Mouse (Mus musculus) embryonic facial prominence, embryonic 12.5 days (tissue): ENCODE results near the gene Hs3st2. TPM values are rescaled to one million over a fixed set of nuclear protein-coding genes. Genes with fewer than 3 reads are reported as not detected.

Source experiments
- ATAC-seq: fragments of 200-750 bp; cut with Nextera tagmentation; 2 replicates; pipeline ENCODE4 v1.8.0; 2017; ENCODE audit not compliant: insufficient number of reproducible peaks, insufficient read depth, low FRiP score, low TSS enrichment
- H3K27ac ChIP-seq: fragments of 300-500 bp; sonication (generic); 2 replicates; pipeline ENCODE4 v1.5.1; 2016; ENCODE audit warnings: mild to moderate bottlenecking
- H3K27me3 ChIP-seq: fragments of 300-500 bp; sonication (generic); 2 replicates; pipeline ENCODE4 v1.6.1; 2016; ENCODE audit warnings: mild to moderate bottlenecking, moderate library complexity
- H3K36me3 ChIP-seq: fragments of 300-500 bp; sonication (generic); 2 replicates; pipeline ENCODE4 v1.6.1; 2016; ENCODE audit warnings: mild to moderate bottlenecking
- H3K4me1 ChIP-seq: fragments of 300-500 bp; sonication (generic); 2 replicates; pipeline ENCODE4 v1.6.1; 2016
- H3K4me2 ChIP-seq: fragments of 300-500 bp; sonication (generic); replicated peaks from 2 replicates; pipeline ENCODE4 v1.6.1; 2016; ENCODE audit warnings: mild to moderate bottlenecking, moderate library complexity
- H3K4me3 ChIP-seq: fragments of 300-500 bp; sonication (generic); 2 replicates; pipeline ENCODE4 v1.5.1; 2016; ENCODE audit warnings: mild to moderate bottlenecking
- H3K9ac ChIP-seq: fragments of 300-500 bp; sonication (generic); 2 replicates; pipeline ENCODE4 v1.6.1; 2016; ENCODE audit warnings: mild to moderate bottlenecking, moderate library complexity
- H3K9me3 ChIP-seq: fragments of 300-500 bp; sonication (generic); 2 replicates; pipeline ENCODE4 v1.6.1; 2016; ENCODE audit warnings: mild to moderate bottlenecking, moderate library complexity
- WGBS: fragments of 180-500 bp; shearing (Covaris S2); methylation state at CpG from one replicate; pipeline ENCODE4 v1.1.7; 2016; 5-methylcytosine and 5-hydroxymethylcytosine counted together
- polyA plus RNA-seq: library from polyadenylated mRNA; unstranded; fragments of >200 nt; fragmentation: Nextera tagmentation; extraction: Ambion mirVana; gene quantifications from 2 replicates; pipeline ENCODE4 v1.2.1, GENCODE M21; 2016

Hs3st2 gene
- polyA plus RNA-seq, 1 experiment from 2014 or later, result 2.1 TPM

- Histone ChIP-seq H3K36me3 (no peaks in the 10 kb centered on the region), H3K4me1 (no peaks in the 10 kb centered on the region), H3K4me3 (no peak overlapping the region), H3K27me3 (no peaks in the 10 kb centered on the region), H3K4me2 (no peak overlapping the region), H3K27ac (no peak overlapping the region), H3K9ac (no peak overlapping the region), H3K9me3 (no peaks in the 10 kb centered on the region)
- ATAC-seq, result no peak
- WGBS, result 87% methylated on average over 5 of the region's 5 CpGs
These were observed 72.8 kb downstream of the Hs3st2 start for GRCm38 (mm10) chr7:121464441-121464840.

- H3K27me3 ChIP-seq, result no peaks in the 10 kb centered on the region
- no peaks in the 10 kb centered on the region for H3K36me3 ChIP-seq
- no peaks in the 10 kb centered on the region for H3K9me3 ChIP-seq
- H3K4me3 ChIP-seq, result no peak overlapping the region
- 76% methylated on average over 1 of the region's 1 CpGs for WGBS
- H3K4me1 ChIP-seq, result no peaks in the 10 kb centered on the region
- no peak overlapping the region for H3K27ac ChIP-seq
- no peak overlapping the region for H3K4me2 ChIP-seq
- no peak for ATAC-seq
- H3K9ac ChIP-seq, result no peak overlapping the region
These were observed 73.5 kb downstream of the Hs3st2 start for GRCm38 (mm10) chr7:121465111-121465510.

- no peak for ATAC-seq
- Histone ChIP-seq H3K4me1 (no peaks in the 10 kb centered on the region), H3K9me3 (no peaks in the 10 kb centered on the region), H3K36me3 (no peaks in the 10 kb centered on the region), H3K4me3 (no peak overlapping the region), H3K27me3 (no peaks in the 10 kb centered on the region), H3K4me2 (no peak overlapping the region), H3K9ac (no peak overlapping the region), H3K27ac (no peak overlapping the region)
- 79% methylated on average over 5 of the region's 5 CpGs for WGBS
These were observed 74.7 kb downstream of the Hs3st2 start for GRCm38 (mm10) chr7:121466331-121466730.

GRCm38 (mm10) chr7:121469435-121469834 lies 77.8 kb downstream of the Hs3st2 start:
- no peaks in the 10 kb centered on the region for H3K27me3 ChIP-seq
- WGBS, result 61% methylated on average over 3 of the region's 3 CpGs
- no peak overlapping the region for H3K4me2 ChIP-seq
- no peaks in the 10 kb centered on the region for H3K4me1 ChIP-seq
- H3K9ac ChIP-seq, result no peak overlapping the region
- no peak overlapping the region for H3K4me3 ChIP-seq
- no peaks in the 10 kb centered on the region for H3K36me3 ChIP-seq
- no peaks in the 10 kb centered on the region for H3K9me3 ChIP-seq
- no peak for ATAC-seq
- H3K27ac ChIP-seq, result no peak overlapping the region

- 53% methylated on average over 8 of the region's 8 CpGs for WGBS
These were observed 86.6 kb downstream of the Hs3st2 start for GRCm38 (mm10) chr7:121478302-121478701.

GRCm38 (mm10) chr7:121480106-121480505 lies 88.4 kb downstream of the Hs3st2 start:
- Histone ChIP-seq H3K27me3 (no peaks in the 10 kb centered on the region), H3K4me2 (no peak overlapping the region), H3K9me3 (no peaks in the 10 kb centered on the region), H3K36me3 (no peaks in the 10 kb centered on the region), H3K4me1 (no peaks in the 10 kb centered on the region), H3K4me3 (no peak overlapping the region), H3K27ac (no peak overlapping the region), H3K9ac (no peak overlapping the region)
- WGBS, result 75% methylated on average over 4 of the region's 4 CpGs
- ATAC-seq, result no peak

More at GRCm38 (mm10) chr7:121478302-121478701, 86.6 kb downstream of the Hs3st2 start:
- ATAC-seq, result no peak
- H3K4me3 ChIP-seq, result no peak overlapping the region
- H3K36me3 ChIP-seq, result no peaks in the 10 kb centered on the region
- H3K9me3 ChIP-seq, result no peaks in the 10 kb centered on the region
- H3K27ac ChIP-seq, result no peak overlapping the region
- no peak overlapping the region for H3K9ac ChIP-seq
- H3K4me1 ChIP-seq, result no peaks in the 10 kb centered on the region
- no peak overlapping the region for H3K4me2 ChIP-seq
- H3K27me3 ChIP-seq, result no peaks in the 10 kb centered on the region

GRCm38 (mm10) chr7:121484590-121484989 lies 92.9 kb downstream of the Hs3st2 start:
- no peaks in the 10 kb centered on the region for H3K4me1 ChIP-seq
- H3K27ac ChIP-seq, result no peak overlapping the region
- H3K4me2 ChIP-seq, result no peak overlapping the region
- no peak for ATAC-seq
- H3K9ac ChIP-seq, result no peak overlapping the region
- WGBS, result 85% methylated on average over 4 of the region's 4 CpGs
- no peaks in the 10 kb centered on the region for H3K9me3 ChIP-seq
- H3K36me3 ChIP-seq, result no peaks in the 10 kb centered on the region
- H3K27me3 ChIP-seq, result no peaks in the 10 kb centered on the region
- H3K4me3 ChIP-seq, result no peak overlapping the region

GRCm38 (mm10) chr7:121485266-121485665 lies 93.6 kb downstream of the Hs3st2 start:
- Histone ChIP-seq H3K9ac (no peak overlapping the region), H3K4me3 (no peak overlapping the region), H3K9me3 (no peaks in the 10 kb centered on the region), H3K27ac (no peak overlapping the region), H3K36me3 (no peaks in the 10 kb centered on the region), H3K27me3 (no peaks in the 10 kb centered on the region), H3K4me1 (no peaks in the 10 kb centered on the region), H3K4me2 (no peak overlapping the region)
- no peak for ATAC-seq
- 75% methylated on average over 2 of the region's 2 CpGs for WGBS

GRCm38 (mm10) chr7:121487291-121487690 lies 95.6 kb downstream of the Hs3st2 start:
- Histone ChIP-seq H3K9me3 (no peaks in the 10 kb centered on the region), H3K36me3 (no peaks in the 10 kb centered on the region), H3K27ac (no peak overlapping the region), H3K4me2 (no peak overlapping the region), H3K27me3 (no peaks in the 10 kb centered on the region), H3K9ac (no peak overlapping the region), H3K4me1 (no peaks in the 10 kb centered on the region), H3K4me3 (no peak overlapping the region)
- ATAC-seq, result no peak
- 78% methylated on average over 6 of the region's 6 CpGs for WGBS

- Histone ChIP-seq H3K36me3 (no peaks in the 10 kb centered on the region), H3K27me3 (no peaks in the 10 kb centered on the region), H3K4me3 (no peak overlapping the region), H3K4me1 (no peaks in the 10 kb centered on the region), H3K4me2 (no peak overlapping the region), H3K9ac (no peak overlapping the region), H3K9me3 (no peaks in the 10 kb centered on the region), H3K27ac (no peak overlapping the region)
- ATAC-seq, result no peak
- WGBS, result 85% methylated on average over 9 of the region's 9 CpGs
These were observed 97.7 kb downstream of the Hs3st2 start for GRCm38 (mm10) chr7:121489401-121489800.

- Histone ChIP-seq H3K9me3 (no peaks in the 10 kb centered on the region), H3K4me3 (no peak overlapping the region), H3K27ac (no peak overlapping the region), H3K4me1 (no peaks in the 10 kb centered on the region), H3K4me2 (no peak overlapping the region), H3K36me3 (no peaks in the 10 kb centered on the region), H3K9ac (no peak overlapping the region), H3K27me3 (no peaks in the 10 kb centered on the region)
- 48% methylated on average over 3 of the region's 3 CpGs for WGBS
- no peak for ATAC-seq
These were observed 99.9 kb downstream of the Hs3st2 start for GRCm38 (mm10) chr7:121491455-121492005.

GRCm38 (mm10) chr7:121500516-121500915 lies 108.9 kb downstream of the Hs3st2 start:
- H3K4me2 ChIP-seq, result no peak overlapping the region
- H3K4me3 ChIP-seq, result no peak overlapping the region
- no peak overlapping the region for H3K27ac ChIP-seq
- H3K9me3 ChIP-seq, result no peaks in the 10 kb centered on the region
- H3K27me3 ChIP-seq, result no peaks in the 10 kb centered on the region
- no peaks in the 10 kb centered on the region for H3K36me3 ChIP-seq
- no peak for ATAC-seq
- 92% methylated on average over 17 of the region's 17 CpGs for WGBS
- no peaks in the 10 kb centered on the region for H3K4me1 ChIP-seq
- no peak overlapping the region for H3K9ac ChIP-seq

GRCm38 (mm10) chr7:121501666-121502065 lies 110.0 kb downstream of the Hs3st2 start:
- H3K4me2 ChIP-seq, result no peak overlapping the region
- no peak overlapping the region for H3K27ac ChIP-seq
- ATAC-seq, result no peak
- no peak overlapping the region for H3K4me3 ChIP-seq
- no peaks in the 10 kb centered on the region for H3K36me3 ChIP-seq
- H3K27me3 ChIP-seq, result no peaks in the 10 kb centered on the region
- WGBS, result 84% methylated on average over 10 of the region's 10 CpGs
- no peak overlapping the region for H3K9ac ChIP-seq
- H3K9me3 ChIP-seq, result no peaks in the 10 kb centered on the region
- H3K4me1 ChIP-seq, result no peaks in the 10 kb centered on the region
